Mouse (Mus musculus) lung, postnatal 10 days (tissue): ENCODE data around the gene Ccr2.
A peak's percentile ranks its signal among the peaks of the same experiment; 100 is the strongest.
"Not testable (repeated sequence)": the region's sequence is repeated elsewhere in the genome, so short reads cannot be mapped to it uniquely, and the experiment has no call there.

Experiments used
- DNase-seq: peaks from one replicate; pipeline ENCODE4 v3.0.0; 2021

Ccr2 gene

GRCm38 (mm10) chr9:124121387-124122184, 19.8 kb downstream of the Ccr2 start, which contains the start of gene Ccr5:
Gene Ccr5 (plus strand): TSS chr9:124121543.
- DNase-seq, result no peak

GRCm38 (mm10) chr9:124125576-124125975, 23.8 kb downstream of the Ccr2 start:
- DNase-seq, result no peak

- peak; percentile 43 for DNase-seq
These were observed 24.6 kb downstream of the Ccr2 start for GRCm38 (mm10) chr9:124126373-124126772.

GRCm38 (mm10) chr9:124127412-124127811, 25.7 kb downstream of the Ccr2 start:
- DNase-seq, result no peak

- peak; percentile 72 for DNase-seq
These were observed 26.6 kb downstream of the Ccr2 start for GRCm38 (mm10) chr9:124128379-124128778.

- not testable (repeated sequence) for DNase-seq
These were observed 31.1 kb downstream of the Ccr2 start for GRCm38 (mm10) chr9:124132899-124133298.

- DNase-seq, result peak; percentile 28
These were observed 33.2 kb downstream of the Ccr2 start for GRCm38 (mm10) chr9:124134919-124135318.

- no peak for DNase-seq
These were observed 35.9 kb downstream of the Ccr2 start for GRCm38 (mm10) chr9:124137619-124138018.

GRCm38 (mm10) chr9:124138055-124138775, 36.5 kb downstream of the Ccr2 start:
- no peak for DNase-seq

GRCm38 (mm10) chr9:124143678-124144077, 41.9 kb downstream of the Ccr2 start:
- DNase-seq, result no peak

GRCm38 (mm10) chr9:124146307-124146706, 44.6 kb downstream of the Ccr2 start:
- no peak for DNase-seq
